Mouse (Mus musculus) kidney, adult 2 months (tissue): ENCODE results near the gene Shisa8. TPM values are rescaled to one million over a fixed set of nuclear protein-coding genes. Genes with fewer than 3 reads are reported as not detected.
A peak's percentile ranks its signal among the peaks of the same experiment; 100 is the strongest.

Experiments used
- DNase-seq: peaks from one replicate; pipeline ENCODE4 v3.0.0; 2021
- H3K27ac ChIP-seq: fragments of 200-500 bp; 2 replicates; pipeline ENCODE4 v1.5.1; 2012; ENCODE audit warnings: low read depth, low read length, control low read depth, inconsistent platforms; ENCODE audit not compliant: insufficient read depth
- H3K27me3 ChIP-seq: fragments of 200-500 bp; replicated peaks from 2 replicates; pipeline ENCODE4 v1.6.1; 2012; ENCODE audit warnings: mild to moderate bottlenecking, moderate library complexity, low read length, inconsistent platforms; ENCODE audit not compliant: control insufficient read depth, insufficient read depth
- H3K36me3 ChIP-seq: fragments of 200-500 bp; 2 replicates; pipeline ENCODE4 v1.6.1; 2012; ENCODE audit warnings: mild to moderate bottlenecking, moderate library complexity, low read length, inconsistent platforms; ENCODE audit not compliant: control insufficient read depth, insufficient read depth
- H3K4me1 ChIP-seq: fragments of 200-500 bp; 2 replicates; pipeline ENCODE4 v1.6.1; 2011; ENCODE audit warnings: low read length; ENCODE audit not compliant: control insufficient read depth, insufficient read depth
- H3K4me3 ChIP-seq: fragments of 200-500 bp; 2 replicates; pipeline ENCODE4 v1.5.1; 2011; ENCODE audit warnings: mild to moderate bottlenecking, low read depth, low read length, control low read depth; ENCODE audit not compliant: insufficient read depth
- CTCF ChIP-seq: fragments of 200-500 bp; conservative IDR thresholded peaks from 2 replicates; pipeline ENCODE4 v1.5.1; 2011; ENCODE audit warnings: low read depth, mild to moderate bottlenecking, control low read depth, low read length, moderate library complexity, mixed read lengths; ENCODE audit not compliant: insufficient read depth, insufficient read length
- POLR2A ChIP-seq: fragments of 200-500 bp; IDR thresholded peaks from one replicate; pipeline ENCODE4 v1.6.1; 2011; ENCODE audit warnings: low read depth, low read length, control low read depth
- WGBS: fragments of 180-500 bp; shearing (Covaris S2); methylation state at CpG from one replicate; pipeline ENCODE4 v1.1.7; 2018; 5-methylcytosine and 5-hydroxymethylcytosine counted together
- polyA plus RNA-seq: library from polyadenylated mRNA; depleted of rRNA; stranded (reverse); fragments of >200 nt; gene quantifications from 2 replicates; pipeline ENCODE4 v1.2.3, GENCODE M21; 2012

The Shisa8 gene
- polyA plus RNA-seq, 1 experiment, result 0.09 TPM

GRCm38 (mm10) chr15:82202086-82202485 lies 10.5 kb downstream of the Shisa8 start:
- TF ChIP-seq CTCF (no peak), POLR2A (no peak)
- 63% methylated on average over 6 of the region's 6 CpGs for WGBS
- Histone ChIP-seq H3K36me3 (peaks cover 2% of the 10 kb centered on the region), H3K4me1 (no peaks in the 10 kb centered on the region), H3K4me3 (no peak overlapping the region), H3K27me3 (no peaks in the 10 kb centered on the region), H3K27ac (no peak overlapping the region)
- DNase-seq, result no peak

- no peak overlapping the region for H3K27ac ChIP-seq
- peak; percentile 12 for DNase-seq
- peaks cover 2% of the 10 kb centered on the region for H3K36me3 ChIP-seq
- no peak overlapping the region for H3K4me3 ChIP-seq
- WGBS, result 71% methylated on average over 12 of the region's 12 CpGs
- no peaks in the 10 kb centered on the region for H3K4me1 ChIP-seq
- no peak for TF ChIP-seq CTCF
- no peak for TF ChIP-seq POLR2A
- no peaks in the 10 kb centered on the region for H3K27me3 ChIP-seq
Observed at GRCm38 (mm10) chr15:82199546-82199945, 13.1 kb downstream of the Shisa8 start.

- TF ChIP-seq POLR2A (no peak), CTCF (no peak)
- no peak for DNase-seq
- H3K4me1 ChIP-seq, result no peaks in the 10 kb centered on the region
- WGBS, result 83% methylated on average over 7 of the region's 7 CpGs
- peaks cover 2% of the 10 kb centered on the region; the same call in 1 of the 2 replicates for H3K36me3 ChIP-seq
- no peak overlapping the region for H3K4me3 ChIP-seq
- no peak overlapping the region for H3K27ac ChIP-seq
- no peaks in the 10 kb centered on the region for H3K27me3 ChIP-seq
Observed at GRCm38 (mm10) chr15:82198342-82198741, 14.3 kb downstream of the Shisa8 start.

- no peak overlapping the region for H3K27ac ChIP-seq
- no peak for TF ChIP-seq CTCF
- no peak for TF ChIP-seq POLR2A
- peaks cover 2% of the 10 kb centered on the region; the same call in 1 of the 2 replicates for H3K36me3 ChIP-seq
- H3K27me3 ChIP-seq, result no peaks in the 10 kb centered on the region
- H3K4me1 ChIP-seq, result no peaks in the 10 kb centered on the region
- no peak for DNase-seq
- no peak overlapping the region for H3K4me3 ChIP-seq
- 88% methylated on average over 11 of the region's 11 CpGs for WGBS
Observed at GRCm38 (mm10) chr15:82197937-82198336, 14.7 kb downstream of the Shisa8 start.

- Histone ChIP-seq H3K4me3 (no peak overlapping the region), H3K27ac (no peak overlapping the region), H3K36me3 (peaks cover 2% of the 10 kb centered on the region; the same call in 1 of the 2 replicates), H3K27me3 (no peaks in the 10 kb centered on the region), H3K4me1 (no peaks in the 10 kb centered on the region)
- 89% methylated on average over 10 of the region's 10 CpGs for WGBS
- no peak for DNase-seq
- no peak for TF ChIP-seq POLR2A
- no peak for TF ChIP-seq CTCF
Observed at GRCm38 (mm10) chr15:82197246-82197750, 15.3 kb downstream of the Shisa8 start.

GRCm38 (mm10) chr15:82196300-82196699 lies 16.3 kb downstream of the Shisa8 start:
- peaks cover 2% of the 10 kb centered on the region; the same call in 1 of the 2 replicates for H3K36me3 ChIP-seq
- no peak overlapping the region for H3K4me3 ChIP-seq
- no peak for DNase-seq
- no peaks in the 10 kb centered on the region for H3K4me1 ChIP-seq
- no peak overlapping the region for H3K27ac ChIP-seq
- WGBS, result 85% methylated on average over 12 of the region's 12 CpGs
- H3K27me3 ChIP-seq, result no peaks in the 10 kb centered on the region
- TF ChIP-seq CTCF (no peak), POLR2A (no peak)

DNA sequence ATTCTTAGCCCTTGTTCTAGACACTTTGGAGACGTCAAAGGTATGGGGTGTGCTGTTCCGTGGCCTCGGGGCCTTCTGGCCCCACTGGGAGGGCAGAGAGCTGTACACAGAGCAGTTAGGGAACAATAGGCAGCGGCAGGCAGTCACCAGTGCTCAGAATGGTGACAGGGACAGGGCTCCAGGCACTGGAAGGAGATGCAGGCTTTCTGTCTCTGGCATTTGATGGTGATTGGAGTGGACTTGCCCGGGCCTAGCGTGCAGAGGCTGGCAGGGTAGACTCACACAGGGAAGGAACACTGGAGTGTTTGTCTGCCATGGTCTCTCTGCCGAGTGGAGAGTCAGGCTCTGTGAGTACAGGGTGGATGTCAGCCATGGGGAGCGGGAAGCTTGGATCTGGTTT lies 20.0 kb downstream of the Shisa8 start:
- Histone ChIP-seq H3K36me3 (no peaks in the 10 kb centered on the region; the same call in 1 of the 2 replicates), H3K4me3 (no peak overlapping the region), H3K27ac (no peak overlapping the region), H3K4me1 (no peaks in the 10 kb centered on the region), H3K27me3 (no peaks in the 10 kb centered on the region)
- TF ChIP-seq CTCF (no peak), POLR2A (no peak)
- 86% methylated on average over 8 of the region's 8 CpGs for WGBS
- no peak for DNase-seq
